Mouse (Mus musculus): Measurements from ENCODE around the gene Gm11758. TPM values are rescaled to one million over a fixed set of nuclear protein-coding genes. Genes with fewer than 3 reads are reported as not detected.
"Not testable (repeated sequence)": the region's sequence is repeated elsewhere in the genome, so short reads cannot be mapped to it uniquely, and the experiment has no call there.

Gm11758 gene
- not detected in 2 replicates for polyA plus RNA-seq (2015; fragmentation: Nextera tagmentation; extraction: Ambion mirVana)

- not testable (repeated sequence) for DNase-seq (ENCODE audit: low spot score)
Measured at GRCm38 (mm10) chr4:73876166-73876565, at the start of gene Gm11758. Gene Gm11758 (minus strand): TSS chr4:73876266.

DNA sequence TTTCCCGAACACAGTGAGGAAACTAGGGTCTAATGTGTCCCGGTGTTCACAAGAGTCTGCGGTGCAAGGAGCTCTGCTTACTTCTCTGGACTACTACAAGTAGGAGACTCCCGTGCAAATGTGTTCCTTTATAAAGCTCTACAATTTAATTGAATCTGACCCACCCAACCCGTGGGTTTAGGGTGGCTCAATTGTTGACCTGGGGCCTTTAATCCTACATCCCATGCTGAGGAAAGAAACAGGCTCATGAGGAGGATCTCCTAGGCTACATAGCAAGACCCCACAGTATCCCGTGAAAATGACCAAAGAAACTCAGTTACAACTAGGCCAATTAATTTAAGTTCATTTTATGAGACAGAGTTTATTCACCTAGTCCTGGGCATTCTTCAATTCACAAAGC is 44.6 kb upstream of the Gm11758 start, which contains the start of gene Gm11756:
Gene Gm11756, minus strand, starts transcription at position 101 of the 400 bp plus-strand sequence.
- not testable (repeated sequence) for DNase-seq (ENCODE audit: low spot score)

- DNase-seq (ENCODE audit: low spot score): not testable (repeated sequence)
Measured at GRCm38 (mm10) chr4:73905853-73906252, 29.8 kb upstream of the Gm11758 start, which contains the start of gene Gm13871. Gene Gm13871 (minus strand): TSS chr4:73905953.

DNA sequence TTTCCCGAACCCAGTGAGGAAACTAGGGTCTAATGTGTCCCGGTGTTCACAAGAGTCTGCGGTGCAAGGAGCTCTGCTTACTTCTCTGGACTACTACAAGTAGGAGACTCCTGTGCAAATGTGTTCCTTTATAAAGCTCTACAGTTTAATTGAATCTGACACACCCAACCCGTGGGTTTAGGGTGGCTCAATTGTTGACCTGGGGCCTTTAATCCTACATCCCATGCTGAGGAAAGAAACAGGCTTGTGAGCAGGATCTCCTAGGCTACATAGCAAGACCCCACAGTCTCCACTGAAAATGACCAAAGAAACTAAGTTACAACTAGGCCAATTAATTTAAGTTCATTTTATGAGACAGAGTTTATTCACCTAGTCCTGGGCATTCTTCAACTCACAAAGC is 14.9 kb upstream of the Gm11758 start, which contains the start of gene Gm11757:
Gene Gm11757, minus strand, starts transcription at position 101 of the 400 bp plus-strand sequence.
- not testable (repeated sequence) for DNase-seq (ENCODE audit: low spot score)

- DNase-seq (ENCODE audit: low spot score): no peak
Measured at GRCm38 (mm10) chr4:73826587-73826986, 49.5 kb downstream of the Gm11758 start.

Other genes starting within 250 kb of the Gm11758 start
- not detected in 2 replicates for gene Gm11236, start 238.1 kb downstream of the Gm11758 start, polyA plus RNA-seq (2015; fragmentation: Nextera tagmentation; extraction: Ambion mirVana)
- 0.15 TPM in 1 of 2 replicates, not detected in the other for gene Gm11239, start 207.9 kb downstream of the Gm11758 start, polyA plus RNA-seq (2015; fragmentation: Nextera tagmentation; extraction: Ambion mirVana)
- not detected in 2 replicates for gene Gm428, start 192.8 kb downstream of the Gm11758 start, polyA plus RNA-seq (2015; fragmentation: Nextera tagmentation; extraction: Ambion mirVana)
- 2.2 TPM in 2 replicates for gene Rasef, start 85.3 kb downstream of the Gm11758 start, polyA plus RNA-seq (2015; fragmentation: Nextera tagmentation; extraction: Ambion mirVana)
- not detected in 2 replicates for gene Gm11757, start 14.8 kb upstream of the Gm11758 start, polyA plus RNA-seq (2015; fragmentation: Nextera tagmentation; extraction: Ambion mirVana)
- not detected in 2 replicates for gene Gm13871, start 29.7 kb upstream of the Gm11758 start, polyA plus RNA-seq (2015; fragmentation: Nextera tagmentation; extraction: Ambion mirVana)
- not detected in 2 replicates for gene Gm11756, start 44.5 kb upstream of the Gm11758 start, polyA plus RNA-seq (2015; fragmentation: Nextera tagmentation; extraction: Ambion mirVana)
- gene 2310002L09Rik, start 74.6 kb upstream of the Gm11758 start, polyA plus RNA-seq (2015; fragmentation: Nextera tagmentation; extraction: Ambion mirVana): 0.12 and 0.24 TPM in 2 replicates
- 0.15 and 0.25 TPM in 2 replicates for gene Frmd3, start 137.2 kb upstream of the Gm11758 start, polyA plus RNA-seq (2015; fragmentation: Nextera tagmentation; extraction: Ambion mirVana)

Measured in thymus, postnatal 0 days (tissue).